Mouse (Mus musculus) liver, embryonic 14.5 days (tissue): ENCODE measurements at regions not wholly inside any gene's neighbourhood (a gene's known extent, or its start where the extent isn't known, plus 50 kb on each side); places are given as distances from the start of the nearest gene placed in this dataset.

Experiments used
- CTCF ChIP-seq: IDR thresholded peaks from 2 replicates; pipeline ENCODE4 v1.5.1; 2016; ENCODE audit warnings: antibody characterized with exemption, low read depth, control low read depth
- EP300 ChIP-seq: IDR thresholded peaks from 2 replicates; pipeline ENCODE4 v1.6.1; 2016; ENCODE audit warnings: antibody characterized with exemption, low read depth

DNA sequence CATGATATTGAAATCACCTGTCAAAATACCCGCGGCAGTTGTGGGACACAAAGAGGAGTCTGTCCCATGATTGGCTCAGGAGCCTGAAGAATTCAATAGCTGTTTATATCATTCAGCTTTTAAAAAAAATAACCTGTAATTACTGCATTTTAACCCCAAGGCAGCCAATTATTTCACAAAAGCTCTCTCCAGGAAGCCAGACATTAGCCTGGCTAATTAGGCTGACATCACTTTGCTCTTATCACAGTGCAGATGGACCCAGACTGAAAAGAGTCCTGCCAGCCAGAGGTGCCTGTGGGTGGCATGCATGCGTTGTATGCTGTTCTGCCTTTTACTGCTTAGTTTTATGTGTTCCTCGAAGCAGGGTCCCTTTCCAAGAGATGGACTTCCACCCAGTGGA lies 103.4 kb downstream of the Hsd17b3 start:
- TF ChIP-seq CTCF (no peak), EP300 (no peak)
